ENCODE assay signal across 24 mouse cellular contexts in genomic region chr14:8040179-8040578, GRCm38 (mm10). TPM values are rescaled to one million over a fixed set of nuclear protein-coding genes. Genes with fewer than 3 reads are reported as not detected.
"Had no signal": no experiment of that assay in that cellular context is flagged by ENCODE, and none has a peak within 500 bp of the region (broad histone marks: within the 10 kb centered on the region; RNA-seq: fewer than 3 reads in every experiment).

No protein-coding gene starts in this region.

- H3K9me3 ChIP-seq: liver, embryonic 15.5 days; lung, embryonic 15.5 days; megakaryocyte, embryonic 14.5 days; midbrain, embryonic 10.5 days; midbrain, embryonic 13.5 days; neural tube, embryonic 13.5 days; stomach, embryonic 15.5 days had no signal

- H3K36me3 ChIP-seq: liver, embryonic 15.5 days; lung, embryonic 15.5 days had no signal

- DNase-seq: kidney, adult 9 months; kidney, postnatal 14 days; kidney, postnatal 4 days; layer of hippocampus, postnatal 36 days; lung, postnatal 10 days; lung, postnatal 36 days; retina, postnatal 1 day; right cerebral cortex, postnatal 25 days; spleen, adult 18-20 months; thymus, adult 2 months; thymus, postnatal 14 days; thymus, postnatal 4 days had no signal

- H3K27ac ChIP-seq: liver, embryonic 15.5 days; lung, embryonic 15.5 days; midbrain, embryonic 10.5 days; midbrain, embryonic 13.5 days; neural tube, embryonic 13.5 days; stomach, embryonic 15.5 days had no signal

- H3K4me3 ChIP-seq: left cerebral cortex, adult 2 months; liver, embryonic 15.5 days; lung, embryonic 15.5 days; megakaryocyte, embryonic 14.5 days; midbrain, embryonic 10.5 days; midbrain, embryonic 13.5 days; myocyte; neural tube, embryonic 13.5 days; stomach, embryonic 15.5 days had no signal

- H3K4me1 ChIP-seq: liver, embryonic 15.5 days; lung, embryonic 15.5 days; midbrain, embryonic 10.5 days; midbrain, embryonic 13.5 days; neural tube, embryonic 13.5 days; stomach, embryonic 15.5 days had no signal

- H3K27me3 ChIP-seq: liver, embryonic 15.5 days; lung, embryonic 15.5 days; midbrain, embryonic 13.5 days; neural tube, embryonic 13.5 days; stomach, embryonic 15.5 days had no signal

- H3K4me2 ChIP-seq: liver, embryonic 11.5 days; liver, embryonic 15.5 days; lung, embryonic 15.5 days; midbrain, embryonic 13.5 days; neural tube, embryonic 13.5 days; stomach, embryonic 15.5 days had no signal

- H3K9ac ChIP-seq: liver, embryonic 15.5 days; lung, embryonic 15.5 days; midbrain, embryonic 13.5 days; neural tube, embryonic 13.5 days; stomach, embryonic 15.5 days had no signal

RNA-seq across cellular contexts. Expression of gene Dnase1l3, which starts 45.8 kb away (rescaled TPM):
- total RNA-seq: layer of hippocampus, postnatal 36 days; left cerebral cortex, postnatal 10 days; left cerebral cortex, postnatal 36 days had no signal
- polyA plus RNA-seq: midbrain, embryonic 10.5 days had no signal
